Mouse (Mus musculus) fat pad, adult 2 months (tissue): ENCODE results near the gene Psma7.

Experiments used
- DNase-seq: peaks from one replicate; pipeline ENCODE4 v3.0.0-alpha.2; 2011; ENCODE audit warnings: low read depth, low spot score; ENCODE audit errors: extremely low read depth

The Psma7 gene

GRCm38 (mm10) chr2:180045283-180045682, 3.0 kb upstream of the Psma7 start:
- DNase-seq, result no peak

GRCm38 (mm10) chr2:180042858-180043515, 754 bp upstream of the Psma7 start:
- DNase-seq, result no peak

GRCm38 (mm10) chr2:180041577-180042255, 517 bp downstream of the Psma7 start:
- DNase-seq, result no peak

DNA sequence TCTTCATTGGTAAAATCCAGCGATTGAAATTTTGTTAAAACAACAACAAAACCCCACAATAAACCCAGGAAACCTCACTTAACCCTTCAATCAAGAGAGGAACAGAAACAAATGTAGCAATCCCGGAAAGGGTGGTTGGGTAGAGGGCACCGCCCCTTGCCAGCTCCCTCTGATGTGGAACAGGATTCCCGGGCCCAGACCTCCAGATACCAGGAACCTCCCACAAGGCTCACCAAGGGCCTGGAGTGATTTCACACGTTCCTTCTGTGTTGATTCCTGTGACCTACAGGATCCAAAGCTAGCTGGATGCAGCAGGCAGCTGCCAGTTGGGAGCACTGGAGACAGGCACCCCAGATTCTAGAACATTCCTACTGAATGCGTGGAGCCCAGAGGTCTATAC, 1.8 kb downstream of the Psma7 start:
- DNase-seq, result no peak

DNA sequence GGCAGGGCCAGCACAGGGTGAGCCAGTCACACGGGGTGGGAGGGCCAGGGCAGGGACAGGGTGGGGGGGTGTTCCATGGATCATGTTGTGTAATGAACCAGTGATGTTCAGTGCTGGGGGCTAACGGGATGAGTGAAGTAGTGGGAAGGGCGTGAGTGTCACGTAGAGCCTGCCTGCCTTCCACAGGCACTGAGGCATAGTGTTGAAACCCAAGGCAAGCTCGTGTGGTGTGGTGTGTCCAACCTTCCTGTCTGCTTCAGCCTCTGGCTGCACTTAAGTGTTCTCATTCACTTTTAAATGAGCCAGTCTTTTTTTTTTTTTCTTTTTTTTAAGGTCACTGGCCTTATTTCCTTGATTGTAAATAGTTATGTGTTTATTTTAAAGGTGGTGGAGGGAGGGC, 7.5 kb downstream of the Psma7 start:
- DNase-seq, result no peak

DNA sequence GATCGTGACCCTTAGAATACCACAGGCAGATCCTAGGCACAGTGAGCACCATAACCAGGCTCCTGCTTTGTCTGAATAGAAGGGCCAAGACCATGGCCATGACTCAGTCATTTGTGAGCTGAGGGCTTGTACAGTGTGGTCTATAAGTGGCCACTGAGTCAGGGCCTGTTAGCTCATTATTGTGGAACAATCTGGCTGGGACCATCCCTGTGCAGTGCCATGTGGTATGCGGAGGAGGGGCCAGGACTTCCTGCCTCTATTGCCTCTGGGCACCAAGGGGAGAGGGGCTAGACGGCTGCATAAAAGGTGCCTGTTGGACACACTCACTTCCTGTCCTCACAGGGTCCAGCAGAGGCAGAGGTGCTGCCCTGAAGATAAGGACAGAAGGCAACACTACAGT, 8.3 kb downstream of the Psma7 start:
- no peak for DNase-seq

GRCm38 (mm10) chr2:180032925-180033324, 9.3 kb downstream of the Psma7 start:
- DNase-seq, result no peak

GRCm38 (mm10) chr2:180031270-180031669, 11.0 kb downstream of the Psma7 start:
- no peak for DNase-seq

- no peak for DNase-seq
Measured at GRCm38 (mm10) chr2:180027768-180028167, 14.5 kb downstream of the Psma7 start.

DNA sequence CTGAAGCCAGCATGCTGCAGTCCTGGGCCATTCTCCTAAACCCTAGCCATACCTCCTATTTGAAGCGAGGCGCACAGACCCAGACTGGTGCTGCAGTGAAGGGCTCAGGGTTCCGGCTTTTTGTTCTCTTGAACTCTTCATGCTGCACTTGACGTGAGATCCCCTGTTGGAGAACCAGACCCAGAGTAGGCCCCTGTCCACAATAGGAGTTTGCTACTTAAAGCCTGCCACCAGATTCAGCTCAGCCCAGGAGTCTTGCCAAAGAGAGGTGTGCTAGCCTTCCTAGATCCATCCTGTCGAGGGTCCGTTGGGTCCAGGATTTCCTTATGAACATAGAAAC, 16.4 kb downstream of the Psma7 start:
- no peak for DNase-seq

GRCm38 (mm10) chr2:180025135-180025860, 16.9 kb downstream of the Psma7 start:
- DNase-seq, result no peak

- DNase-seq, result no peak
Measured at GRCm38 (mm10) chr2:180024401-180025098, 17.7 kb downstream of the Psma7 start, which contains the start of gene Lsm14b. Gene Lsm14b, plus strand, starts transcription at chr2:180024987.

GRCm38 (mm10) chr2:180022751-180023150, 19.5 kb downstream of the Psma7 start:
- DNase-seq, result no peak

DNA sequence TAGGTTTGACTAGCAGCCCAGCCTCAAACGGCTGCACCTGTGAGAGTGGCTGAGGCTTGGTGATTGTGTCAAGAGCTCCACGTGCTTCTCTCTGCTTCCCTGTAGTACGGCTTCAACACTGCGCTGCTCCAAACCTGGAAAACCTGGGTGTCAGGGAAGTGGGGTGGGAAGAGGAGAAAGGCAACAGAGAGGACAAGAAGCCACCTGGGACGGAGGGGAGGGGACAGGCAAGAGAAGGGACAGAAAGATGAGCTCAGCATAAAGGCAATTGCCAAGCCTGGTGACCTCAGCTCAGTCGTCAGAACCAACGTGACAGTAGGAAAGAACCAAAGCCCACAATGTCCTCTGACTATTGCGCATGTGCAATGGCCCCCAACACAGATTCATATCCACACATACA, 21.3 kb downstream of the Psma7 start:
- DNase-seq, result no peak

GRCm38 (mm10) chr2:180020091-180020661, 22.1 kb downstream of the Psma7 start:
- DNase-seq, result no peak

DNA sequence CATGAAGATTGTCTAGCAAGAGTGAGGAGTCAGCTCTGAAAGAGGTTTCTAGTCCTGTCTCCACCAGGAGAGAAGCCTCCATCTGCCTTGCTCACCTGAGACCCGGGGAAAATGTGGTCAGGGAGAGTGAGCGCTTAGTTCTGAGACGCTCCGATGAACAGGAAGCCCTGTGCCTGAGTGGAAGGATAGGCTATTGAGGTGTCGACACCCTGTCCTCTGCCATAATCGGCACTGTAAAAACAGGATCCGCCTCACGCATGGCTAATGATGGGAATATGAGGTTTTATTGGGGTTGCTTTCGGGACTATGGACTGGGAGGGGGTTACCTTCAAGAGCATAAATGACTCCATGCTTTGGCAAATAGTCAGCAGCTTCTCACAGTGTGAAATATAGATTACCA, 23.7 kb downstream of the Psma7 start:
- DNase-seq, result no peak

- no peak for DNase-seq
Measured at GRCm38 (mm10) chr2:180017632-180018031, 24.6 kb downstream of the Psma7 start.

GRCm38 (mm10) chr2:180013686-180014085, 28.5 kb downstream of the Psma7 start:
- DNase-seq, result no peak

DNA sequence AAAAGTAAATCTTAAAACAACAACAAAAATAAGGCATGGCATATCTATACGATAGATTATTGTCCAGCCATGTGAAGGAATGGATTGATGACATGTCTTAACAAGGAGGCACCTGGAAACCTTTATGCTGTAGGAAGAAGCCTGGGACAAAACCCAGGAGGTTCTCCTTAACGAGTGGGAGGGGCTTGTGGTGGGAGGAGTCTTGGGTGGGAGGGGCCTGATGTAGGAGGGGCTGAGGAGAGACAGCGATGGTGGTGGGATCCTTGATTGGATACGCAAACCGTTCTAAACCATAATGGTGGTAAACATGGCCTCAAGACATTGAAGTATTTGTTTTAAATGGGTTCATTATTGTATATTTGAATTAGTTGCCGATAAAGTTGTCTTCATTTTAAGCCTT, 30.9 kb downstream of the Psma7 start:
- no peak for DNase-seq

DNA sequence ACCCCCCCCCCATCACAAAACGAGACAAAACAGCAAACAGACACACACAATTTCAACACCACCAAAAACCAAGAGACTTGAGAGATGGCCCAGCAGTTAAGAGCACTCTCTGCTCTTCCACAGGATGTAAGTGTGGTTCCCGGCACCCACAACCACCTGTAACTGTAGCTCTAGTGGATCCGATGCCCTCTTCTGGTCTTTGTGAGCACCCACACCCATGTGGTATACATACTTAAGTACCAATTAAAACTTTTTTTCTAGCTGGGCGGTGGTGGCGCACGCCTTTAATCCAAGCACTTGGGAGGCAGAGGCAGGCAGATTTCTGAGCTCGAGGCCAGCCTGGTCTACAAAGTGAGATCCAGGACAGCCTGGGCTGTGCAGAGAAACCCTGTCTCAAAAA, 31.5 kb downstream of the Psma7 start:
- no peak for DNase-seq

- DNase-seq, result no peak
Measured at GRCm38 (mm10) chr2:180006352-180007017, 35.7 kb downstream of the Psma7 start.
